Mouse (Mus musculus): ENCODE results near the gene Rex1bd. TPM values are rescaled to one million over a fixed set of nuclear protein-coding genes. Genes with fewer than 3 reads are reported as not detected.
A peak's percentile ranks its signal among the peaks of the same experiment; 100 is the strongest.

The Rex1bd gene
- polyA plus RNA-seq, 1 experiment, result 189 TPM

DNA sequence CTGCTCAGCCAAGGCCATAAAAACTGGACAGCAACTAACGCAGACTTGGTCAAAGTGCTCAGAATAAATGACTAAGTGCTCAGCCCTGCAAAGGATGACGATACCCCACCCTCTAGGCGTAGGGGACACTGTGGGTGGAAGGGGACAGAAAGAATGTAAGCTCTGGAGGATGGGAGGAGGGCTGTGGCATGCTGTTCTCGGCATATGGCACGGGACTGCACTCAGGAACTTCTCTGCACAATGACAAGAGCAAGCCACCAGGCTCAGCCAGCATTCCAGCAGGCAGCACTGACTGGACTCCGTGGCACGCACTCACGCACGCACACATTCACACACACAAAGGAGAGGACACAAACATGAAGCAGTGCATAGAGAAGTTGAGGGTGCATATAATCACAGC is 45.9 kb downstream of the Rex1bd start:
- H3K27ac ChIP-seq (ENCODE audit: insufficient read depth, low read length), result peak overlapping the region; percentile 35
- no peak for TF ChIP-seq CTCF (IDR thresholded peaks at IDR 0.05; ENCODE audit: borderline replicate concordance, insufficient read depth, low read depth, low read length)
- TF ChIP-seq POLR2A (IDR thresholded peaks at IDR 0.05; ENCODE audit: borderline replicate concordance, insufficient read depth, low read length), result no peak
- no peaks in the 10 kb centered on the region for H3K27me3 ChIP-seq (ENCODE audit: control insufficient read depth, insufficient read depth, low read length)
- 11% methylated on average over 9 of the region's 9 CpGs for WGBS
- no peak overlapping the region for H3K4me3 ChIP-seq (replicated peaks; ENCODE audit: insufficient read depth, low read depth, low read length)
- DNase-seq, result peak; percentile 69 to 77
- H3K4me1 ChIP-seq (ENCODE audit: control insufficient read depth, insufficient read depth, low read length), result peaks cover 72% of the 10 kb centered on the region

GRCm38 (mm10) chr8:70460199-70460598 is 46.4 kb downstream of the Rex1bd start:
- peak overlapping the region; percentile 35 for H3K27ac ChIP-seq (ENCODE audit: insufficient read depth, low read length)

GRCm38 (mm10) chr8:70459636-70460035 is 46.9 kb downstream of the Rex1bd start:
- Histone ChIP-seq H3K27ac (ENCODE audit: insufficient read depth, low read length) (peak overlapping the region; percentile 35), H3K27me3 (ENCODE audit: control insufficient read depth, insufficient read depth, low read length) (no peaks in the 10 kb centered on the region), H3K4me1 (ENCODE audit: control insufficient read depth, insufficient read depth, low read length) (peaks cover 67% of the 10 kb centered on the region), H3K4me3 (replicated peaks; ENCODE audit: insufficient read depth, low read depth, low read length) (no peak overlapping the region)
- 0 out of 2 replicates have a peak, but pooled peaks have one; percentile 28 for TF ChIP-seq CTCF (IDR thresholded peaks at IDR 0.05; ENCODE audit: borderline replicate concordance, insufficient read depth, low read depth, low read length)
- no peak for TF ChIP-seq POLR2A (IDR thresholded peaks at IDR 0.05; ENCODE audit: borderline replicate concordance, insufficient read depth, low read length)
- DNase-seq, result no peak
- WGBS, result 89% methylated on average over 2 of the region's 2 CpGs

More at GRCm38 (mm10) chr8:70460199-70460598, 46.4 kb downstream of the Rex1bd start:
- DNase-seq, result no peak
- no peak for TF ChIP-seq POLR2A (IDR thresholded peaks at IDR 0.05; ENCODE audit: borderline replicate concordance, insufficient read depth, low read length)
- no peak for TF ChIP-seq CTCF (IDR thresholded peaks at IDR 0.05; ENCODE audit: borderline replicate concordance, insufficient read depth, low read depth, low read length)
- Histone ChIP-seq H3K27me3 (ENCODE audit: control insufficient read depth, insufficient read depth, low read length) (no peaks in the 10 kb centered on the region), H3K4me3 (replicated peaks; ENCODE audit: insufficient read depth, low read depth, low read length) (no peak overlapping the region), H3K4me1 (ENCODE audit: control insufficient read depth, insufficient read depth, low read length) (peaks cover 71% of the 10 kb centered on the region)
- 18% methylated on average over 5 of the region's 5 CpGs for WGBS

DNA sequence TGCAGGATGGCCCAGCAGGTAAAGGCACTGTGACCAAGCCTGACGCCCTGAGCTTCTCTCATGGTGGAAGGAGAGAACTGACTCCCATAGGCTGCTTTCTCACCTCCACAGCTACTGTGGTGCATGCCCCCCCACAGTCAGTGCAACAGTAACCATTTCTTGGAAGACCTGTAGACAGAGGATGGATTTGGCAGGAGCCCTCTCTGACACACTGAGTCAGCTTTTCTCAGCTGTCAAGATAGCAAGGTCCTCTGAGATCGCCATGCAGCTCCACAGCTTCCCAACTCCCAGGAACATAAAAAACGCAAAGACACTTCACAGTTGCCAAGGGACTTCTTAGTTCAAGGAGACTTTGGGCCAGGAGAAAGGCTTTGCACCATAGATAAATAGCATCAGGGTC is 48.1 kb downstream of the Rex1bd start:
- Histone ChIP-seq H3K4me1 (ENCODE audit: control insufficient read depth, insufficient read depth, low read length) (peaks cover 67% of the 10 kb centered on the region), H3K27ac (ENCODE audit: insufficient read depth, low read length) (peak overlapping the region; percentile 17; the same call in 1 of the 2 replicates), H3K27me3 (ENCODE audit: control insufficient read depth, insufficient read depth, low read length) (no peaks in the 10 kb centered on the region), H3K4me3 (replicated peaks; ENCODE audit: insufficient read depth, low read depth, low read length) (no peak overlapping the region)
- peak in 1 of 2 experiments; percentile 25 for DNase-seq
- WGBS, result 39% methylated on average over 3 of the region's 3 CpGs
- TF ChIP-seq POLR2A (IDR thresholded peaks at IDR 0.05; ENCODE audit: borderline replicate concordance, insufficient read depth, low read length) (no peak), CTCF (IDR thresholded peaks at IDR 0.05; ENCODE audit: borderline replicate concordance, insufficient read depth, low read depth, low read length) (no peak)

- no peak overlapping the region for H3K4me3 ChIP-seq (replicated peaks; ENCODE audit: insufficient read depth, low read depth, low read length)
- 86% methylated on average over 6 of the region's 6 CpGs for WGBS
- TF ChIP-seq CTCF (IDR thresholded peaks at IDR 0.05; ENCODE audit: borderline replicate concordance, insufficient read depth, low read depth, low read length) (no peak), POLR2A (IDR thresholded peaks at IDR 0.05; ENCODE audit: borderline replicate concordance, insufficient read depth, low read length) (no peak)
- DNase-seq, result no peak
- H3K27me3 ChIP-seq (ENCODE audit: control insufficient read depth, insufficient read depth, low read length), result no peaks in the 10 kb centered on the region
- H3K4me1 ChIP-seq (ENCODE audit: control insufficient read depth, insufficient read depth, low read length), result peaks cover 64% of the 10 kb centered on the region
- peak overlapping the region; percentile 17; the same call in 1 of the 2 replicates for H3K27ac ChIP-seq (ENCODE audit: insufficient read depth, low read length)
Observed at GRCm38 (mm10) chr8:70457882-70458281, 48.7 kb downstream of the Rex1bd start.

GRCm38 (mm10) chr8:70456996-70457395 is 49.6 kb downstream of the Rex1bd start:
- Histone ChIP-seq H3K4me3 (replicated peaks; ENCODE audit: insufficient read depth, low read depth, low read length) (no peak overlapping the region), H3K4me1 (ENCODE audit: control insufficient read depth, insufficient read depth, low read length) (peaks cover 58% of the 10 kb centered on the region), H3K27me3 (ENCODE audit: control insufficient read depth, insufficient read depth, low read length) (no peaks in the 10 kb centered on the region), H3K27ac (ENCODE audit: insufficient read depth, low read length) (no peak overlapping the region)
- no peak for DNase-seq
- TF ChIP-seq POLR2A (IDR thresholded peaks at IDR 0.05; ENCODE audit: borderline replicate concordance, insufficient read depth, low read length) (no peak), CTCF (IDR thresholded peaks at IDR 0.05; ENCODE audit: borderline replicate concordance, insufficient read depth, low read depth, low read length) (no peak)
- 81% methylated on average over 1 of the region's 1 CpGs for WGBS

Other genes starting within 250 kb of the Rex1bd start
- gene Homer3, start 223.9 kb downstream of the Rex1bd start, polyA plus RNA-seq (2012; rRNA removed), result 262 and 322 TPM in 2 replicates
- 42.9 and 45.0 TPM in 2 replicates for gene Ddx49, start 204.3 kb downstream of the Rex1bd start, polyA plus RNA-seq (2012; rRNA removed)
- 286 and 287 TPM in 2 replicates for gene Cope, start 204.2 kb downstream of the Rex1bd start, polyA plus RNA-seq (2012; rRNA removed)
- gene Cers1, start 191.0 kb downstream of the Rex1bd start, polyA plus RNA-seq (2012; rRNA removed), result 55.5 and 56.8 TPM in 2 replicates
- gene Gdf1, start 176.9 kb downstream of the Rex1bd start, polyA plus RNA-seq (2012; rRNA removed), result 19.1 and 21.0 TPM in 2 replicates
- gene Upf1, start 153.5 kb downstream of the Rex1bd start, polyA plus RNA-seq (2012; rRNA removed), result 37.9 and 41.3 TPM in 2 replicates
- 2.2 and 3.1 TPM in 2 replicates for gene Comp, start 133.2 kb downstream of the Rex1bd start, polyA plus RNA-seq (2012; rRNA removed)
- gene Crtc1, start 67.2 kb downstream of the Rex1bd start, polyA plus RNA-seq (2012; rRNA removed), result 90.2 and 105 TPM in 2 replicates
- 62.4 and 68.5 TPM in 2 replicates for gene Klhl26, start 29.8 kb downstream of the Rex1bd start, polyA plus RNA-seq (2012; rRNA removed)
- gene Tmem59l, start 19.4 kb downstream of the Rex1bd start, polyA plus RNA-seq (2012; rRNA removed), result 524 and 552 TPM in 2 replicates
- 3.8 and 4.0 TPM in 2 replicates for gene Crlf1, start 13.6 kb downstream of the Rex1bd start, polyA plus RNA-seq (2012; rRNA removed)
- 920 and 977 TPM in 2 replicates for gene Uba52, start 4.0 kb upstream of the Rex1bd start, polyA plus RNA-seq (2012; rRNA removed)
- 531 and 552 TPM in 2 replicates for gene Fkbp8, start 21.0 kb upstream of the Rex1bd start, polyA plus RNA-seq (2012; rRNA removed)
- 63.4 and 65.9 TPM in 2 replicates for gene Kxd1, start 21.2 kb upstream of the Rex1bd start, polyA plus RNA-seq (2012; rRNA removed)
- gene Ell, start 32.7 kb upstream of the Rex1bd start, polyA plus RNA-seq (2012; rRNA removed), result 27.9 and 29.1 TPM in 2 replicates
- 55.3 and 61.4 TPM in 2 replicates for gene Isyna1, start 87.6 kb upstream of the Rex1bd start, polyA plus RNA-seq (2012; rRNA removed)
- 172 and 181 TPM in 2 replicates for gene Ssbp4, start 102.1 kb upstream of the Rex1bd start, polyA plus RNA-seq (2012; rRNA removed)
- 0.30 and 0.33 TPM in 2 replicates for gene Lrrc25, start 109.4 kb upstream of the Rex1bd start, polyA plus RNA-seq (2012; rRNA removed)
- 0.28 and 0.51 TPM in 2 replicates for gene Gdf15, start 125.7 kb upstream of the Rex1bd start, polyA plus RNA-seq (2012; rRNA removed)
- gene Pgpep1, start 153.6 kb upstream of the Rex1bd start, polyA plus RNA-seq (2012; rRNA removed), result 28.3 and 32.5 TPM in 2 replicates
- 113 and 117 TPM in 2 replicates for gene Lsm4, start 166.5 kb upstream of the Rex1bd start, polyA plus RNA-seq (2012; rRNA removed)
- gene Jund, start 192.2 kb upstream of the Rex1bd start, polyA plus RNA-seq (2012; rRNA removed), result 252 and 274 TPM in 2 replicates
- 0.08 and 0.11 TPM in 2 replicates for gene Iqcn, start 196.7 kb upstream of the Rex1bd start, polyA plus RNA-seq (2012; rRNA removed)
- 0.13 TPM in 1 of 2 replicates, not detected in the other for gene Gm3336, start 211.8 kb upstream of the Rex1bd start, polyA plus RNA-seq (2012; rRNA removed)
- 2.5 and 3.0 TPM in 2 replicates for gene Pde4c, start 217.0 kb upstream of the Rex1bd start, polyA plus RNA-seq (2012; rRNA removed)
- gene Rab3a, start 247.9 kb upstream of the Rex1bd start, polyA plus RNA-seq (2012; rRNA removed), result 1,156 and 1,176 TPM in 2 replicates